Mouse (Mus musculus) neural tube, embryonic 15.5 days (tissue): ENCODE data around the gene Klhdc3. TPM values are rescaled to one million over a fixed set of nuclear protein-coding genes. Genes with fewer than 3 reads are reported as not detected.

Source experiments
- ATAC-seq: fragments of 200-750 bp; cut with Nextera tagmentation; 2 replicates; pipeline ENCODE4 v1.8.0; 2017; ENCODE audit warnings: mild to moderate bottlenecking, moderate TSS enrichment, moderate library complexity; ENCODE audit not compliant: low FRiP score
- H3K27ac ChIP-seq: fragments of 300-500 bp; sonication (generic); replicated peaks from 2 replicates; pipeline ENCODE4 v1.5.1; 2015; ENCODE audit warnings: mild to moderate bottlenecking, inconsistent platforms
- H3K27me3 ChIP-seq: fragments of 300-500 bp; sonication (generic); replicated peaks from 2 replicates; pipeline ENCODE4 v1.6.1; 2015; ENCODE audit warnings: inconsistent platforms
- H3K36me3 ChIP-seq: fragments of 300-500 bp; sonication (generic); 2 replicates; pipeline ENCODE4 v1.6.1; 2015; ENCODE audit warnings: inconsistent platforms
- H3K4me1 ChIP-seq: fragments of 300-500 bp; sonication (generic); 2 replicates; pipeline ENCODE4 v1.6.1; 2015; ENCODE audit warnings: inconsistent platforms
- H3K4me2 ChIP-seq: fragments of 300-500 bp; sonication (generic); 2 replicates; pipeline ENCODE4 v1.6.1; 2015; ENCODE audit warnings: inconsistent platforms, mild to moderate bottlenecking, moderate library complexity
- H3K4me3 ChIP-seq: fragments of 300-500 bp; sonication (generic); replicated peaks from 2 replicates; pipeline ENCODE4 v1.5.1; 2015; ENCODE audit warnings: mild to moderate bottlenecking, inconsistent platforms
- H3K9ac ChIP-seq: fragments of 300-500 bp; sonication (generic); replicated peaks from 2 replicates; pipeline ENCODE4 v1.6.1; 2015; ENCODE audit warnings: mild to moderate bottlenecking, inconsistent platforms
- H3K9me3 ChIP-seq: fragments of 300-500 bp; sonication (generic); replicated peaks from 2 replicates; pipeline ENCODE4 v1.6.1; 2016; ENCODE audit warnings: inconsistent platforms
- WGBS: fragments of 180-500 bp; shearing (Covaris S2); methylation state at CpG from one replicate; pipeline ENCODE4 v1.1.7; 2015; ENCODE audit warnings: mixed read lengths; 5-methylcytosine and 5-hydroxymethylcytosine counted together
- polyA plus RNA-seq: library from polyadenylated mRNA; unstranded; fragments of >200 nt; fragmentation: Nextera tagmentation; extraction: Ambion mirVana; gene quantifications from 2 replicates; pipeline ENCODE4 v1.2.1, GENCODE M21; 2015

The Klhdc3 gene
- polyA plus RNA-seq, 1 experiment from 2014 or later = 166 TPM

- peaks cover 31% of the 10 kb centered on the region for H3K36me3 ChIP-seq
- H3K4me1 ChIP-seq = peaks cover 58% of the 10 kb centered on the region
- no peaks in the 10 kb centered on the region for H3K27me3 ChIP-seq
- peak overlapping the region; percentile 91 for H3K9ac ChIP-seq
- peak overlapping the region; percentile 72 for H3K4me3 ChIP-seq
- no peak for ATAC-seq
- peak overlapping the region; percentile 98 for H3K27ac ChIP-seq
- no peaks in the 10 kb centered on the region for H3K9me3 ChIP-seq
- H3K4me2 ChIP-seq = peak overlapping the region; percentile 87
- 29% methylated on average over 15 of the region's 15 CpGs for WGBS
These were observed 30.9 kb downstream of the Klhdc3 start for GRCm38 (mm10) chr17:46649811-46650210.

GRCm38 (mm10) chr17:46648436-46648835 is 32.3 kb downstream of the Klhdc3 start:
- Histone ChIP-seq H3K27me3 (no peaks in the 10 kb centered on the region), H3K4me1 (peaks cover 69% of the 10 kb centered on the region), H3K4me2 (no peak overlapping the region), H3K9me3 (no peaks in the 10 kb centered on the region), H3K36me3 (peaks cover 17% of the 10 kb centered on the region), H3K4me3 (no peak overlapping the region), H3K27ac (no peak overlapping the region), H3K9ac (no peak overlapping the region)
- WGBS = 94% methylated on average over 9 of the region's 9 CpGs
- ATAC-seq = no peak

GRCm38 (mm10) chr17:46647279-46647678 is 33.4 kb downstream of the Klhdc3 start:
- H3K4me1 ChIP-seq = peaks cover 59% of the 10 kb centered on the region
- H3K4me2 ChIP-seq = peak overlapping the region; percentile 69; the same call in 1 of the 2 replicates
- peaks cover 12% of the 10 kb centered on the region for H3K36me3 ChIP-seq
- H3K9ac ChIP-seq = 0 out of 2 replicates have a peak overlapping the region, but pooled peaks have one; percentile 88
- H3K4me3 ChIP-seq = no peak overlapping the region
- no peak for ATAC-seq
- no peaks in the 10 kb centered on the region for H3K27me3 ChIP-seq
- H3K27ac ChIP-seq = no peak overlapping the region
- H3K9me3 ChIP-seq = no peaks in the 10 kb centered on the region
- 94% methylated on average over 7 of the region's 7 CpGs for WGBS

GRCm38 (mm10) chr17:46646322-46646662 is 34.4 kb downstream of the Klhdc3 start:
- no peaks in the 10 kb centered on the region for H3K9me3 ChIP-seq
- peak overlapping the region; percentile 83 for H3K4me3 ChIP-seq
- under 1% methylated on average over 19 of the region's 19 CpGs for WGBS
- H3K4me2 ChIP-seq = peak overlapping the region; percentile 69
- H3K27ac ChIP-seq = peak overlapping the region; percentile 95
- H3K27me3 ChIP-seq = no peaks in the 10 kb centered on the region
- peak overlapping the region; percentile 88 for H3K9ac ChIP-seq
- H3K4me1 ChIP-seq = peaks cover 49% of the 10 kb centered on the region
- peaks cover 20% of the 10 kb centered on the region for H3K36me3 ChIP-seq
- ATAC-seq = no peak; the same call in 1 of the 2 replicates

- Histone ChIP-seq H3K27me3 (no peaks in the 10 kb centered on the region), H3K9me3 (no peaks in the 10 kb centered on the region), H3K4me3 (peak within 1 kb of the TSS; percentile 83), H3K4me2 (peak within 1 kb of the TSS; percentile 86), H3K27ac (peak within 1 kb of the TSS; percentile 95), H3K9ac (peak within 1 kb of the TSS; percentile 88), H3K4me1 (peaks cover 44% of the 10 kb centered on the region), H3K36me3 (peaks cover 23% of the 10 kb centered on the region)
- WGBS = under 1% methylated on average over 52 of the region's 53 CpGs
- peak; percentile 72 for ATAC-seq
These were observed 35.0 kb downstream of the Klhdc3 start, which contains the start of the genes Klc4 and Mrpl2 for GRCm38 (mm10) chr17:46645561-46646321. Gene Klc4 (minus strand): TSS chr17:46646022. Gene Mrpl2 (plus strand): TSS chr17:46646229.

GRCm38 (mm10) chr17:46644916-46645475 is 35.7 kb downstream of the Klhdc3 start:
- no peaks in the 10 kb centered on the region for H3K27me3 ChIP-seq
- peak overlapping the region; percentile 64 for H3K27ac ChIP-seq

GRCm38 (mm10) chr17:46644152-46644805 is 36.4 kb downstream of the Klhdc3 start:
- peak overlapping the region; percentile 69 for H3K9ac ChIP-seq
- no peak for ATAC-seq
- H3K27ac ChIP-seq = no peak overlapping the region
- peaks cover 37% of the 10 kb centered on the region for H3K36me3 ChIP-seq
- peak overlapping the region; percentile 86 for H3K4me2 ChIP-seq
- no peaks in the 10 kb centered on the region for H3K9me3 ChIP-seq
- H3K4me3 ChIP-seq = peak overlapping the region; percentile 83
- H3K27me3 ChIP-seq = no peaks in the 10 kb centered on the region
- WGBS = 89% methylated on average over 12 of the region's 12 CpGs
- peaks cover 33% of the 10 kb centered on the region for H3K4me1 ChIP-seq

More at GRCm38 (mm10) chr17:46644916-46645475, 35.7 kb downstream of the Klhdc3 start:
- WGBS = 13% methylated on average over 11 of the region's 11 CpGs
- Histone ChIP-seq H3K9ac (peak overlapping the region; percentile 69), H3K4me3 (peak overlapping the region; percentile 83), H3K9me3 (no peaks in the 10 kb centered on the region), H3K4me1 (peaks cover 40% of the 10 kb centered on the region), H3K36me3 (peaks cover 30% of the 10 kb centered on the region), H3K4me2 (peak overlapping the region; percentile 86)
- ATAC-seq = no peak; the same call in 1 of the 2 replicates

- H3K27me3 ChIP-seq = no peaks in the 10 kb centered on the region
- H3K36me3 ChIP-seq = peaks cover 34% of the 10 kb centered on the region
- peaks cover 31% of the 10 kb centered on the region for H3K4me1 ChIP-seq
- no peak for ATAC-seq
- no peak overlapping the region for H3K27ac ChIP-seq
- H3K4me2 ChIP-seq = no peak overlapping the region
- 91% methylated on average over 17 of the region's 17 CpGs for WGBS
- no peak overlapping the region for H3K9ac ChIP-seq
- H3K4me3 ChIP-seq = no peak overlapping the region
- no peaks in the 10 kb centered on the region for H3K9me3 ChIP-seq
These were observed 38.7 kb downstream of the Klhdc3 start for GRCm38 (mm10) chr17:46642060-46642459.

- H3K4me1 ChIP-seq = peaks cover 26% of the 10 kb centered on the region
- no peaks in the 10 kb centered on the region for H3K27me3 ChIP-seq
- ATAC-seq = no peak
- no peak overlapping the region for H3K4me3 ChIP-seq
- no peak overlapping the region for H3K27ac ChIP-seq
- no peak overlapping the region for H3K4me2 ChIP-seq
- no peak overlapping the region for H3K9ac ChIP-seq
- 81% methylated on average over 9 of the region's 9 CpGs for WGBS
- H3K36me3 ChIP-seq = peaks cover 38% of the 10 kb centered on the region
- no peaks in the 10 kb centered on the region for H3K9me3 ChIP-seq
These were observed 40.8 kb downstream of the Klhdc3 start for GRCm38 (mm10) chr17:46639929-46640328.

- no peak overlapping the region for H3K27ac ChIP-seq
- peak; percentile 35 for ATAC-seq
- H3K4me2 ChIP-seq = peak overlapping the region; percentile 38
- no peaks in the 10 kb centered on the region for H3K9me3 ChIP-seq
- 13% methylated on average over 15 of the region's 15 CpGs for WGBS
- H3K4me1 ChIP-seq = peaks cover 10% of the 10 kb centered on the region; the same call in 1 of the 2 replicates
- no peak overlapping the region for H3K9ac ChIP-seq
- no peak overlapping the region for H3K4me3 ChIP-seq
- no peaks in the 10 kb centered on the region for H3K27me3 ChIP-seq
- peaks cover 49% of the 10 kb centered on the region for H3K36me3 ChIP-seq
These were observed 43.7 kb downstream of the Klhdc3 start for GRCm38 (mm10) chr17:46636831-46637523.
